ENCODE assay signal across 8 mouse cellular contexts in the genomic region with DNA sequence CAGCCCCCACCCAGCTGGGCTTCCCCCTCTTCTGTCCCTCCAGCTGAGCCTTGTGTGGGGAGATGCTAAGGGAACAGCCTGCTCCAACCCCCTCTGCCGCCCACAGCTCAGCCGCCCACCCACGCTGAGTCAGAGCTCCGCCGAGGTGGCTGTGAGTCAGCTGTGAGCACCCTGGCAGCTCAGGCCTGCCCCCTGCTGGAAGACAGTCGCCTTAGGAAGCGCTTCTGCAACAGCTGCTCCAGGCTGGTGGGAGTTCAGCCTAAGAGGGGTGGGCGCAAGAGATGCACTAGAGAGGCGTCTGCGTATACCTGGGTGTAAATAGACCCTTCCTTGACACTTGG. TPM values are rescaled to one million over a fixed set of nuclear protein-coding genes. Genes with fewer than 3 reads are reported as not detected.
DNase-seq lines count a peak whose midpoint lies in the region; ATAC-seq and TF ChIP-seq lines count a peak whose summit lies in the region.

No protein-coding gene starts in this region.

- H3K27me3 ChIP-seq in G1E (ENCODE audit: insufficient read depth, low read length): peaks cover 38% of the 10 kb centered on the region
- no peaks in the 10 kb centered on the region for H3K27me3 ChIP-seq in cerebellum, adult 2 months (ENCODE audit: control insufficient read depth, insufficient read depth, low read length)

- peaks cover 6% of the 10 kb centered on the region for H3K4me1 ChIP-seq in G1E (ENCODE audit: insufficient read depth, low read depth, low read length)
- H3K4me1 ChIP-seq in cerebellum, adult 2 months (ENCODE audit: control insufficient read depth, insufficient read depth, low read length): peaks cover 36% of the 10 kb centered on the region

- no peaks in the 10 kb centered on the region for H3K9me3 ChIP-seq in G1E (replicated peaks)

- peak; percentile 59 for TF ChIP-seq CTCF in G1E (IDR thresholded peaks at IDR 0.05; ENCODE audit: low read depth, low read length)
- TF ChIP-seq CTCF in cerebellum, adult 2 months (IDR thresholded peaks at IDR 0.05; ENCODE audit: borderline replicate concordance, insufficient read depth, low read depth, low read length): peak; percentile 85

- WGBS in cerebellum, adult 2 months: 20% methylated on average over 10 of the region's 10 CpGs

- peak; percentile 77 for DNase-seq in G1E (ENCODE audit: low spot score)
- DNase-seq in cerebellum, adult 2 months: peak; percentile 79 to 86
- DNase-seq in forelimb bud, embryonic 11.5 days (ENCODE audit: low read depth, low spot score): peak; percentile 83
- peak; percentile 82 for DNase-seq in layer of hippocampus, adult 9-10 months (ENCODE audit: low spot score)
- peak; percentile 94 for DNase-seq in lung, postnatal 10 days
- peak; percentile 89 for DNase-seq in ovary, postnatal 36 days (ENCODE audit: low spot score)
- peak; percentile 93 for DNase-seq in thymus, postnatal 14 days

- H3K4me3 ChIP-seq in G1E (ENCODE audit: low read depth, low read length): no peak overlapping the region
- no peak overlapping the region for H3K4me3 ChIP-seq in cerebellum, adult 2 months (replicated peaks; ENCODE audit: insufficient read depth, low read depth, low read length)

- no peak overlapping the region for H3K27ac ChIP-seq in cerebellum, adult 2 months (ENCODE audit: insufficient read depth, low read length)

- H3K36me3 ChIP-seq in G1E (replicated peaks): no peaks in the 10 kb centered on the region

- no peak for TF ChIP-seq POLR2A in cerebellum, adult 2 months (IDR thresholded peaks at IDR 0.05; ENCODE audit: borderline replicate concordance, insufficient read depth, low read length)

- peak; percentile 49; the same call in 1 of the 2 replicates for ATAC-seq in G1E (ENCODE audit: extremely low read depth, insufficient number of reproducible peaks, low FRiP score, poor library complexity, severe bottlenecking)
- ATAC-seq in hematopoietic stem cell, adult 5-6 weeks (replicated peaks in 1 of 2; ENCODE audit: insufficient read depth in 1 of 2, low FRiP score in 2 of 2, low TSS enrichment in 1 of 2, low read depth in 1 of 2, poor library complexity in 2 of 2, severe bottlenecking in 2 of 2): peak; percentile 77 to 82

RNA-seq across cellular contexts. Expression of a gene that starts 48.7 kb away (rescaled TPM):
- total RNA-seq in G1E (2014; fragmentation: Nextera tagmentation): 0.39 and 0.98 TPM in 2 replicates
- total RNA-seq in G1E (2017): 3.4 and 3.6 TPM in 2 replicates
- polyA plus RNA-seq in G1E (2012): 14.0 and 19.5 TPM in 2 replicates
- 116 and 141 TPM in 2 replicates for polyA plus RNA-seq in cerebellum, adult 2 months (2012; rRNA removed)
- total RNA-seq in hematopoietic stem cell, adult 5-6 weeks (2017): 10.6 and 19.9 TPM in 2 replicates

RNA-seq across cellular contexts. Expression of a gene that starts 55.7 kb away (rescaled TPM):
- total RNA-seq in G1E (2014; fragmentation: Nextera tagmentation): not detected in 2 replicates
- total RNA-seq in G1E (2017): 0.35 and 0.38 TPM in 2 replicates
- not detected in 2 replicates for polyA plus RNA-seq in G1E (2012)
- 296 and 298 TPM in 2 replicates for polyA plus RNA-seq in cerebellum, adult 2 months (2012; rRNA removed)
- 0.40 and 1.6 TPM in 2 replicates for total RNA-seq in hematopoietic stem cell, adult 5-6 weeks (2017)
